Mouse (Mus musculus): ENCODE data around the gene Timm23.

DNA sequence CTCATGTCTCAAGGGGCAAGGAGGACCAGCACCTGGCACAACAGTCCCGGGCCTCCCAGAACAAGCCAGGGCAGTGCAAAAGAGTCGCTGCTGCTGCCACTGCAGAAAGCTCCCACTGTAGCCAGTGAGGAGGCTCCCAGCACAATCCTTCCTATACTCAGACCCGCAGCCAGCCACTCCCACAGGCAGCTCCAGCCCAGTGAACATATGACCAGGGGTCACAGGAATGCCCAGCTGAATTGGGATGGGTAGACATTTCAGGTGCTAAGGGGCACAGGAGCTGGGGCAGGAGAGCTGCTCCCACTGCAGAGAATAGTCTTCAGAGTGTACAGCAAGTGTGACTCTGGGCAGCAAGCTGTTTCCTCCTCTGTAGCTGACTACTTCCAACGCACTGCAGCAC, 56.3 kb downstream of the Timm23 start:
- TF ChIP-seq CTCF (IDR thresholded peaks at IDR 0.05; ENCODE audit: low read depth): no peak
- no peak for TF ChIP-seq EP300 (IDR thresholded peaks at IDR 0.05; ENCODE audit: low read depth)
